Mouse (Mus musculus) monocyte, adult 59 days (primary cell): Measurements from ENCODE around the gene Adad1. TPM values are rescaled to one million over a fixed set of nuclear protein-coding genes. Genes with fewer than 3 reads are reported as not detected.

Experiments
- total RNA-seq, 2 experiments: library from RNA; stranded (reverse); gene quantifications; one replicate each; pipeline ENCODE4 v1.2.4; 2023

Gene Adad1
- total RNA-seq: not detected

DNA sequence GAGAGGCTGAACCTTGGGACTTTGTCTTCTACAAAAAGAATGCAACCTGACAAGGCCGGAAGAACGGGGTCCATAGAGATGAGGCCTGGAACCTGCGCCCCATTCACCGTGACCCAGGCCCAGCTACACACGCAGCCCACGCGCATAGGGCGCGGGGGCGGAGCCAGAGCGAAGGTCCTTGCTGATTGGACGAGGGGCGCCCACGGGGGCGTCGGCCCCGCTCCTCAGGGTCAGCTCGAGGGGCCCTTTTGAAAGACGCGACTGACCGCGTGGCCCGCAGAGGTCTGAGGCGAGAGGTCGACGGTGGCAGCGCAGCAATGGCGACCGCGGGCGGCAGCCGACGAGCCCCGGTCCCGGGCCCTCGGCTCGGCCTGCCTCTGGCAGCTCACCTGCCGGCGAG lies at the start of gene Adad1:
Adad1 (plus strand) TSS at position 122 of the 400 bp plus-strand sequence.

DNA sequence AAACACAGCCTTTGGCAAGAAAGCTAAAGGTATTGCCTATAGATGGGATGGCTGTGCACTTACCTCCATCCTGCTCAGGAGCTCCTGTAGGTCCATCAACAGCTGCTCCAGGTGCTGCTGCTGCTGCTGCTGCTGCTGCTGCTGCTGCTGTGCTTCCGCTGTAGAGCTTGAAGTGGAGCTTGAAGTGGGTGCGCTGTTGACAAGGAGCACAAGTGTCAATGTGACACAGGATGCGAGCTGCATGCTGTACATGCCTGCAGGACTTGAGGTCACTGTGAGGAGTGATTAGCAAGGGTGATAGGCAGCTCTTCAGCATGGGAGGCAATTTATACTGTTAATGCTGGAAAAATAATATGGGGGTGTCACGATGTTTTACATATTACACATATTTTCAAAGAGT lies 62.3 kb downstream of the Adad1 start, which contains the start of gene Il2:
Il2 (minus strand) TSS at position 305 of the 400 bp plus-strand sequence.

Other genes starting within 250 kb of the Adad1 start
- 10 to 100 TPM; 67.7 to 68.2 TPM for gene 4932438A13Rik, start 200.4 kb upstream of the Adad1 start, total RNA-seq
- gene Il2, start 62.4 kb downstream of the Adad1 start, total RNA-seq: not detected
- gene Il21, start 169.1 kb downstream of the Adad1 start, total RNA-seq: not detected
- 1 to 10 TPM in 1 of 2 experiments, under 1 TPM in 1; 0.97 to 1.2 TPM for gene Bbs12, start 249.0 kb downstream of the Adad1 start, total RNA-seq
- gene Cetn4, start 249.2 kb downstream of the Adad1 start, total RNA-seq: under 1 TPM in 1 of 2 experiments, not detected in 1; 0.30 TPM